Mouse (Mus musculus): ENCODE results near the gene Abhd10. TPM values are rescaled to one million over a fixed set of nuclear protein-coding genes. Genes with fewer than 3 reads are reported as not detected.
A peak's percentile ranks its signal among the peaks of the same experiment; 100 is the strongest.

Abhd10 gene
- total and polyA plus RNA-seq, 3 experiments = 13.8 to 20.1 (median 18.2) TPM

DNA sequence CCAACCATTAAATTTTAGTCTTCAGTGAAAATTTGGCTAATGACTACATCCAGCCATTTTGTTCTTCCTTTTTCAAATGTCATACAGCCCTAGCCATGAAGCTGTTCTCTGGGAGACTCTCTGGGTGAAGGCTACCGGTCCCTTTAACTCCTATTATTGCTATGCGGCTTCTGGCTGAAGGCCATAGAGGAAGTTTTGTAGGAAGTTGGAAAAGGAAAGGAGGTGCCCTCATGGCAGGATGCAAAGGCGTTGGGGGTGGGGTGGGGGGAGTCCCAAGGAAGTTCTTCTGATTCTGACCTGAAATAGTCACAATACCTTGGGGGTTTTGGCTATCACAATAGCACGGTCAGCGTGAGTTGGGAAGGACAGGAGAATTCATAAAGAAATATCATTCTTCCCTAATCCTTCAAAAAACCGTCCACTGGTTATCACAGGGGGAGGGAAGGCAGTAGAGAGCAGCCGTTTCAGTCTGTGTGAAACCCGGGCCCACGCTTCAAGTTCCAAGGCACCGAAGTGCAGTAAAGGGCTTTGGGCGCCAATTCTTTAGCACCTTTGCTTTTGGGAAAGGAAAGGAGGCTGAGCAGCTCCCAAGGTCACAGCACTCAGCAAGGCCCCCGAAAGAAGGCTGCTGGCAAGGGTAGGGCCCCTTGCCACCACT, 14.8 kb upstream of the Abhd10 start:
- Histone ChIP-seq H3K79me2 (replicated peaks; ENCODE audit: control insufficient read depth, extremely low read depth, insufficient read depth, poor library complexity, severe bottlenecking) (no peaks in the 10 kb centered on the region), H3K4me2 (ENCODE audit: insufficient read depth, low read depth, poor library complexity, severe bottlenecking) (no peak overlapping the region), H3K9me3 (replicated peaks; ENCODE audit: low read length) (no peaks in the 10 kb centered on the region), H3K27me3 (replicated peaks) (no peaks in the 10 kb centered on the region), H3K36me3 (replicated peaks in 1 of 2; ENCODE audit: control insufficient read depth in 1 of 2, insufficient read depth in 1 of 2, low read length in 1 of 2) (no peaks in the 10 kb centered on the region), H3K9ac (ENCODE audit: insufficient read depth, low read depth) (no peak overlapping the region), H3K4me1 (ENCODE audit: control insufficient read depth in 1 of 2, insufficient read depth in 2 of 2) (peaks cover 3 to 13% of the 10 kb centered on the region in 2 experiments; a peak in 2 of 4 replicates), H3K27ac (ENCODE audit: insufficient read depth, low read depth) (no peak overlapping the region), H3K4me3 (replicated peaks in 1 of 3; ENCODE audit: low read depth in 2 of 3, low read length in 2 of 3, poor library complexity in 1 of 3) (no peak overlapping the region)
- in situ Hi-C loops (cut with MboI; ENCODE audit: low pct_ligation_motif_present, low pct_unique_long_range_greater_than_20kb, low sequenced_read_pairs) (no loop called here), dilution Hi-C loops (cut with MboI; ENCODE audit: extremely low pct_ligation_motif_present, extremely low pct_unique_long_range_greater_than_20kb, low sequenced_read_pairs) (no loop called here)
- peak; percentile 18 for DNase-seq (ENCODE audit: extremely low read depth)
- TF ChIP-seq MEF2A (IDR thresholded peaks at IDR 0.05; ENCODE audit: borderline replicate concordance, low read depth, low read length) (no peak), UBTF (IDR thresholded peaks at IDR 0.05; ENCODE audit: low read depth, low read length) (no peak), JUN (IDR thresholded peaks at IDR 0.05; ENCODE audit: insufficient read depth, low read depth, low read length) (no peak), TCF12 (IDR thresholded peaks at IDR 0.05; ENCODE audit: low read depth, low read length) (no peak), ZMIZ1 (IDR thresholded peaks at IDR 0.05; ENCODE audit: low read depth, low read length) (no peak)

DNA sequence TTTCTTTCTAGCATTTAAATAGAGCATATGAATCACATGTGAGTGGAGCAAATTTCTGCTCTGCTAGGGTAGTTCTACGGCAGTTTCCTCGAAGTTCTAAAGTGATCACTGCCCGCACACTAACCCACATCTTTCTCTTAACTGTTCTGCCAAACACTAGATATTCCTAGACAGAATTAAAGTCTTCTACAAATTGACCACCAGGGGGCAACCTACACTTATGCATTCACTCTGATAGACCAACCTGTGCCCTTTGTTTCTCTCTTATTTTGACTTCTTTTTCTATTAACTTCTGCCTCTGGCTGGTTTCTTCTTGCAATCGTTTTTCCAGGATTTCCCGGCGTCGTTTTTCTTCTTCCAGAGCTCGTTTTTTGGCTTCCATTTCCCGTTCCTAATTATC, 14.1 kb upstream of the Abhd10 start:
- H3K4me1 ChIP-seq (ENCODE audit: control insufficient read depth in 1 of 2, insufficient read depth in 2 of 2) = peaks cover 3 to 13% of the 10 kb centered on the region in 2 experiments; a peak in 2 of 4 replicates
- H3K79me2 ChIP-seq (replicated peaks; ENCODE audit: control insufficient read depth, extremely low read depth, insufficient read depth, poor library complexity, severe bottlenecking) = no peaks in the 10 kb centered on the region
- no peak overlapping the region for H3K4me3 ChIP-seq (replicated peaks in 1 of 3; ENCODE audit: low read depth in 2 of 3, low read length in 2 of 3, poor library complexity in 1 of 3)
- no peaks in the 10 kb centered on the region for H3K36me3 ChIP-seq (replicated peaks in 1 of 2; ENCODE audit: control insufficient read depth in 1 of 2, insufficient read depth in 1 of 2, low read length in 1 of 2)
- H3K27me3 ChIP-seq (replicated peaks) = no peaks in the 10 kb centered on the region
- TF ChIP-seq SMC3 (IDR thresholded peaks at IDR 0.05; ENCODE audit: low read depth, low read length) (peak; percentile 88), NELFE (IDR thresholded peaks at IDR 0.05; ENCODE audit: low read depth, low read length) (no peak), PAX5 (IDR thresholded peaks at IDR 0.05; ENCODE audit: low read length) (no peak), RAD21 (IDR thresholded peaks at IDR 0.05; ENCODE audit: low read depth, low read length) (peak; percentile 95), IRF4 (IDR thresholded peaks at IDR 0.05; ENCODE audit: low read depth, low read length) (0 out of 2 replicates have a peak, but pooled peaks have one; percentile 11), RCOR1 (conservative IDR thresholded peaks at IDR 0.05; ENCODE audit: low read depth, low read length) (no peak), ZKSCAN1 (IDR thresholded peaks at IDR 0.05; ENCODE audit: borderline replicate concordance, low read depth, low read length) (no peak), TCF12 (IDR thresholded peaks at IDR 0.05; ENCODE audit: low read depth, low read length) (no peak), NRF1 (IDR thresholded peaks at IDR 0.05; ENCODE audit: low read depth, low read length) (no peak), E2F4 (IDR thresholded peaks at IDR 0.05; ENCODE audit: insufficient replicate concordance, low read depth, low read length) (no peak), TBP (conservative IDR thresholded peaks at IDR 0.05; ENCODE audit: low read depth, low read length) (no peak), MAFK (IDR thresholded peaks at IDR 0.05; ENCODE audit: insufficient replicate concordance, low read length) (no peak), CHD2 (IDR thresholded peaks at IDR 0.05; ENCODE audit: low read length) (no peak), USF1 (IDR thresholded peaks at IDR 0.05; ENCODE audit: low read depth, low read length) (no peak), ZNF384 (IDR thresholded peaks at IDR 0.05; ENCODE audit: low read depth, low read length) (no peak), SIN3A (IDR thresholded peaks at IDR 0.05; ENCODE audit: low read length) (peak; percentile 34; the same call in 1 of the 2 replicates), CTCF (conservative IDR thresholded peaks at IDR 0.05 in 1 of 2, IDR thresholded peaks at IDR 0.05 in 1 of 2; ENCODE audit: low read depth in 2 of 2, low read length in 2 of 2) (peak; percentile 63 to 95), MAZ (IDR thresholded peaks at IDR 0.05; ENCODE audit: low read depth, low read length) (no peak), ZC3H11A (IDR thresholded peaks at IDR 0.05; ENCODE audit: low read depth, low read length) (peak; percentile 53; the same call in 1 of the 2 replicates)
- no peak overlapping the region for H3K27ac ChIP-seq (ENCODE audit: insufficient read depth, low read depth)
- H3K9me3 ChIP-seq (replicated peaks; ENCODE audit: low read length) = no peaks in the 10 kb centered on the region
- H3K4me2 ChIP-seq (ENCODE audit: insufficient read depth, low read depth, poor library complexity, severe bottlenecking) = peak overlapping the region; percentile 57; the same call in 1 of the 2 replicates
- H3K9ac ChIP-seq (ENCODE audit: insufficient read depth, low read depth) = peak overlapping the region; percentile 17; the same call in 1 of the 2 replicates
- in situ Hi-C loops (cut with MboI; ENCODE audit: low pct_ligation_motif_present, low pct_unique_long_range_greater_than_20kb, low sequenced_read_pairs) = no loop called here
- dilution Hi-C loops (cut with MboI; ENCODE audit: extremely low pct_ligation_motif_present, extremely low pct_unique_long_range_greater_than_20kb, low sequenced_read_pairs) = no loop called here
- peak; percentile 90 for DNase-seq (ENCODE audit: extremely low read depth)
